Mouse (Mus musculus) liver (tissue): Measurements from ENCODE around the gene Atg4a-ps.
"Not testable (repeated sequence)": the region's sequence is repeated elsewhere in the genome, so short reads cannot be mapped to it uniquely, and the experiment has no call there.

Experiments used
- DNase-seq: peaks from one replicate; pipeline ENCODE4 v3.0.0-alpha.2; 2020; ENCODE audit warnings: mixed read lengths

The Atg4a-ps gene

DNA sequence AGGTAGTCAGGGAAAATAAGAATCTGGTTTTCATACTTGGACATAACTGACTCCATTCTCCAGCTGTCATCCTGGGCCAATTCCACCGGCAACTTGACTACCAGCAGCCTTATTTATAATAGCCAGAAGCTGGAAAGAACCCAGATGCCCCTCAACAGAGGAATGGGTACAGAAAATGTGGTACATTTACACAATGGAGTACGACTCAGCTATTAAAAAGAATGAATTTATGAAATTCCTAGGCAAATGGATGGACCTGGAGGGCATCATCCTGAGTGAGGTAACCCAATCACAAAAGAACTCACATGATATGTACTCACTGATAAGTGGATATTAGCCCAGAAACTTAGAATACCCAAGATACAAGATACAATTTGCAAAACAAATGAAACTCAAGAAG lies at the start of gene Atg4a-ps:
Atg4a-ps (minus strand) TSS at position 101 of the 400 bp plus-strand sequence.
- DNase-seq: not testable (repeated sequence)

DNA sequence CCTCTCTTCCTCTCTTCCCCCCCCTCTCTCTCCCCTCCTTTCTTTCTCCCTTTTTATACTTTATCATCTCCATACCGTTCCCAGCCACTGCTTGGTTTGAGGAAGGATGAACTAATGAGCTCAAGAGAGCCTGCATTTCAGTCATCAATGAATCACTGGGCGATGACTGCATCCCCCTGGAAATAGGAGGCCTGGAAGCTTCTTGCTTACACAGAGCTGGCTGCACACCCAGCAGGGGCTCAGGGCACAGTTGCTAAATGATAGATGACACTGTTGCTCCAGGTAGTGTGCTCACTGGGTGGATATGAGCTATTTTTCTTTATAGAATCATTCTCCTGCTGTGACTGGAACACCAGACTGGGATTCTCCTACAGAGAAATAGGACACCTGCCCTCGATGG lies 49.7 kb upstream of the Atg4a-ps start:
- DNase-seq: no peak

DNA sequence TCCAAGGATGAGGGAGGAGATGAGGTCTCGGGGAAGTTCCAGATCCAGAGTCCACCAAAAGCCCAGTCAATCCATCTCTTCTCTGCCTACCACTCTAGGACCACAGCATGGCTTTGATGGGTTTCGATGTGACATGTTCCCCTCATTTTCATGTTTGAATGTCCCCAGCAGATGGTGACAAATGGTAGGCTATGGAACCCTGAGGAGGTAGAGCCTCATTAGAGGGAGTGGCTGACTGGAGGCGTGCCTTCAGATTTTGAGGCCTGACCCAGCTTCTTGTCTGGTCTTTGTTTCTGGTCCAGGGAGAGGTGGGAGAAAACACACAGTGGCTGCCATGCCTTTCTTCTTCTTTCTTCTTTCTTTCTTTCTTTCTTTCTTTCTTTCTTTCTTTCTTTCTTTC lies 44.6 kb upstream of the Atg4a-ps start:
- no peak for DNase-seq

- no peak for DNase-seq
These were observed 43.2 kb upstream of the Atg4a-ps start for GRCm38 (mm10) chr3:103689043-103689442.

DNA sequence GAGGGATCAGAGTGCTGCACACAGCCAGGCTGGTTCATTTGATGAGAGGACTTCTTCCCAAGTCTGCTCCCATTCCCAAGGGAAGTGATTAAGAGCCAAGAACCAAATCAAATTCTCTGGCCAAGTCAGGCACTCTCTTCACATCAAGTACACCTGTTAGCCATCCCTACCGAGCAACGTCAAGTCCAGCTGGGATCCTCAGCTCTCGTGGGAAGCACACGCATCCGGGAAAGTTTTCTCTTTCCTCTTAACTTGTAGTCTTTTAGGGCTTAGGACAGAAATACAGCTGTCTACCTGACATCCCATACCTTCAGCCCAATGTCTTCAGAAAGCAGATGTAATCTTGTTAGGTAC lies 38.1 kb upstream of the Atg4a-ps start:
- DNase-seq: no peak

DNA sequence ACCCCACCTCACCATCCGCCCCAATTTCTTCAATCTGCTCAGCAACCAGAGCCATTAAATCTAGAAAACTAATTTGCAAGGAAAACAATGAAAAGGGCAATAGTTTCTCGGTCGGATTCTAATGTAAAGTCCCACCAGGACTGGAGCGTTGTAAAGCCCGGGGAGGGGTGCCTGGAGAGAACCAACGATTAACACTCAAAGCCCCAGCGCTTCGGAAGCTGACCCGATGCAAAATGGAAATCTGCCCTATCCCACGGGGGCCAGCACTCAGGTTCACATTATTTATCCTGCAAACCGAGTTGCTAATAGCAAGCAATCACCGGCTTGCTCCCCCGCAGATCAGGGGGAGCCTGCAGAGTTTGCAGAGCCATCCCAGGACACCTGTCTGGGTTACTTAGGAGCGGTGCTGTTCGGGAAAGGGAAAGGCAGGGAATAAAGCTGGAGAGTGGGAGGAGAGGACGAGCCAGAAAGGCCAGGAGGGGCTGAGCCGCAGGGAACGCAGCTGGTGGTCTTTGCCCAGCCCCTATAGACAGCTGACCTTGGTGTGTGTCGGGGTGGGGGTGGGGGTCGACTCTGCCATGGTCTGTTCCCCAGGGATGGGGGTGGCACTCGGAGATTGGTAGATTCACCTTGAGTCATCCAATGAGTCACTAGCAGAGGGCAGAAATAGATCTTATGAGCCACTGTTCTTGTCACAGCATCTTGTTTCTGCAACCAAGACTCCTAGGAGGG lies 37.5 kb upstream of the Atg4a-ps start:
- DNase-seq: no peak

GRCm38 (mm10) chr3:103682473-103682872 lies 36.6 kb upstream of the Atg4a-ps start:
- DNase-seq: no peak

- DNase-seq: no peak
These were observed 32.9 kb upstream of the Atg4a-ps start for GRCm38 (mm10) chr3:103678811-103679210.

DNA sequence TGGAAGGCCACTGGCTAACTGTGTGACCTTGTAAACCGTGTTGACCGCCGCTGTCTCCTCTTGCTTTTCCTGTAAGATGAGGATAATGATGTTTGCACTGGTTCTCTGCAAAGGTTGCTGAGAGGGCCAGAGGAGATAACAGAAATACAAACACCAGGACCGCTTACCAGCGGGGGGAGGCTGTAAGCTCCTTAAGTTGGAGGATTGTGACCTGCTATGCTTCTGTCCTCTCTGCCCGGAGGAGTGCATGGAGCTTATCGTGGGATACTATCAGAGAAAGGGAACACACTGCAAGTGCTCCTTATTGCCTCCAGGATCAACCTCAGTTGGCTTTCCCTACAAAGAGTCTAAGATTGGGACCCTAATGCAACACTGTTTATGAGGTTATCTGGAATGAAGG lies 26.8 kb upstream of the Atg4a-ps start:
- no peak for DNase-seq

GRCm38 (mm10) chr3:103672113-103672512 lies 26.2 kb upstream of the Atg4a-ps start:
- no peak for DNase-seq

GRCm38 (mm10) chr3:103663385-103663784 lies 17.5 kb upstream of the Atg4a-ps start:
- no peak for DNase-seq

GRCm38 (mm10) chr3:103661714-103662113 lies 15.8 kb upstream of the Atg4a-ps start:
- no peak for DNase-seq

GRCm38 (mm10) chr3:103660012-103660411 lies 14.1 kb upstream of the Atg4a-ps start:
- no peak for DNase-seq

GRCm38 (mm10) chr3:103650406-103650805 lies 4.5 kb upstream of the Atg4a-ps start:
- DNase-seq: no peak

DNA sequence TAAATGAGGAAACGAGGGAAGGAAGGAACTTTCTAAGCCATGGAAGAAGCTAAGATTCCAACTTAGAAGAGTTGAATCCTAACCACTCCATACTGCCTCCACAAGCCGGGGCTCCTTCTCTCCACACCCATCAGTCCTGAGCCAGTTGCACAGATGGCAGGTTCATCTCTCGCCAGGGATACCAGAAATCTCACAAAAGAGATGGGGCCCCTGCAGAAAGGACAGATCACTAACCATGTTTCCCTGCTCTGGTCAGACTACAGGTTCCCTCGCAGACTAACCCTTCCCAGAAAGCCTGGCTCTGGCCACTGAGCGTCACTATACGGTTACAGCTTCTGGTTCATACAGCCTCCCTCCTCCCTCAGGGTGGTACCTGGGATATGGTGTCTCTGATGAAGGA lies 3.8 kb upstream of the Atg4a-ps start:
- no peak for DNase-seq

- DNase-seq: no peak
These were observed 2.6 kb upstream of the Atg4a-ps start for GRCm38 (mm10) chr3:103648486-103648885.

GRCm38 (mm10) chr3:103647164-103647867 lies 1.4 kb upstream of the Atg4a-ps start:
- no peak for DNase-seq

DNA sequence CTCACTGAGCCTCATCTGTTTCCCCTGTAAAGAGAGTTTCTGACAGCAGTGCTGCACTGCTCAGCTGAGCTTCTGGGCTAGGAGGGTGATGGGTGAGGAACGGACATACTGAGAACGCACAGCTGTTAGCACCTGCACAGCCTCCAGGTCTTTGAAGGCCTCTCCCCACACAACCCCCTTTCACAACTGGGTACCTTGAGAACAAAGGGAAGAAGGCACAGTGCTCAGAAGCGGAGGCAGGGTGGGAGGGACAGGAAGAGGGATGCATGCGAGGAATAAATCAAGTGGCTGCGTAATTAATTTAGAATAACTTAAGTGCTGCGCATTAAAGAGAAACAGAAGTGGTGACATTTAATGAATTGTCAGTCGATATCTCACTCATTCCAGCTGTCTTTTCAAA lies 4.6 kb downstream of the Atg4a-ps start:
- no peak for DNase-seq

DNA sequence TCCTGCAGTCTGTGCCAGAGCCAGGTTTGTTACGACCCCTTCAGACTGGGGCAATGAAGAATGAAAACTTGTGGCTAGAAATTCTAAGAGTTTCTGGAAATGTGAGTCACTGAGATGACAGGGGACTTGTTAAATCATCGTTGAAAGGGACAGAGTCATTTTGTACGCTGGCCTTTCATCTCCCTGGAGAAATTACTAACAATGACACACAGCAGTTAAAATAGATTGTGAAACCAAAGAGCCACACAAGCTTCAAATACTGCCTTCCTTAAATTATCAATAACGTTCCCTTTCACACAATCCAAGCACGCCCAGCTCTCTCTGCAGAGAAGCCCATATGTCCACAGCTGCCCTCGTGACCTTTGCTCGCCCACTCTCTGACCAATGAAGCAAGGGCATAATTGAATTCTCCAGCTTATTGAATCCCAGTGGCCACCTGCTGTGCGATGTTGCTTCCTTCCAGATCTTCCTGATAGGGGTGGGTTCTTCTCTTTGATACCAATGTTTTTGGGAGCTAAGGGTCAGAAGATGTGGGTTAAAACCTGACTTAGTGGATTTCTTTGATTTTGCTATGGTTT lies 5.6 kb downstream of the Atg4a-ps start:
- no peak for DNase-seq

DNA sequence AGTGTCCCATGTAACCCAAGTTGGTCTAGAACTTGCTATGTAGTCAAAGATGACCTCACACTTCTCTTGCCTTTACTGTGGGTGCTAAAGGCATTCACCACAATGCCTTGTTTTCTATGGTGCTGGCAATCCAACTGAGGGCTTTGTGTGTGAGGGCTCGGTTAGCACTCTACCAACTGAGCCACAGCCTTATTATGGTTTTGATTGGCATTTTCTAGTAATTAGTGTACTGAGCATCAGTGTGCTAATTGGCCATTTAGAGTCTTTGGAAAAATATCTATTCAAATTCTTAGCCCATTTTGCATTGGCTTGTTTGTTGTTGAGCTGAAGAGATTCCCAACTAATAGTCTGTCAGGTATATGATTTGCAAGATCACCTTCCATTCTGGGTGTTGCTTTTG lies 8.2 kb downstream of the Atg4a-ps start:
- DNase-seq: no peak

DNA sequence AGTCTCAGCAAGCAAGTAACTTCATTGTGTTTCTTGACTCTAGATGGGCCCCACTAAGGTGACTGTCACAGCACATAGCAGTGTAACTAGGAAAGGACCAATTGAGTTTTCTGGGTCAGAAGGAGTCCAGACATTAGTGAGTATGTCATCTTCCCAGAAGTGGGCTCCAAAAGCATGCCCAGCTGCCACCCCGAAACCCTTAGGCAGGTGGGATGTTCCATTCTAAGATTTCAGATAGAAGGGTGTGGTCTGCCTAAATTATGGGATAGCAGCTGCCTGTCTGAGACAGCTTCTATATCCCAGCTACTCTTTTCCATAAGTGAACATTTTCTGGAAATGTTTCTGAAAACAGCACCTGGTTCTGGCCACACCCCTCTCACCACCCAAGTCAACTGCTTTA lies 11.6 kb downstream of the Atg4a-ps start:
- no peak for DNase-seq

- no peak for DNase-seq
These were observed 12.0 kb downstream of the Atg4a-ps start for GRCm38 (mm10) chr3:103633831-103634230.

GRCm38 (mm10) chr3:103633124-103633523 lies 12.7 kb downstream of the Atg4a-ps start:
- DNase-seq: no peak

DNA sequence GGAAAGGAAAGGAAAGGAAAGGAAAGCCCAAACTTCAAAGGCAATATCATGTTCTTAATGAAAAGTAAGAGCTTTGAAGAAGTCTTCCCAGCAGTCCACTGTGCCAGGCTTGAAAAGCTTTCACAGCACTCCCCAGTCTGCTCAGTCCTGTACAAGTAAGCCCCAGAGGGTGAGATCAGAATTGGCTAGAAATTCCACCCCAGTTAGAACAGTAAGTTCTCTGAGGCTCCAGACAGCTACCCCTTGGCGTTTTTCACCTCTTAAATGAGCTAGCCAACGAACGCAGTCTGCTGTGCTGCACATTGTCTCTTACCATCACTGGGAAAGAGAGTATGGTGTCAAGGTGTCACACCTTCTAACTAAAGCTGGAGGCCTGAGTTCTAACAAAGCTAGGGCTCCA lies 18.2 kb downstream of the Atg4a-ps start:
- DNase-seq: no peak
